Mouse (Mus musculus) B cell, adult 2 months (primary cell): ENCODE results near the gene Gm5678.

Experiments used
- DNase-seq, 2 experiments: peaks; one replicate each; pipeline ENCODE4 v3.0.0; 2022

Gm5678 gene

DNA sequence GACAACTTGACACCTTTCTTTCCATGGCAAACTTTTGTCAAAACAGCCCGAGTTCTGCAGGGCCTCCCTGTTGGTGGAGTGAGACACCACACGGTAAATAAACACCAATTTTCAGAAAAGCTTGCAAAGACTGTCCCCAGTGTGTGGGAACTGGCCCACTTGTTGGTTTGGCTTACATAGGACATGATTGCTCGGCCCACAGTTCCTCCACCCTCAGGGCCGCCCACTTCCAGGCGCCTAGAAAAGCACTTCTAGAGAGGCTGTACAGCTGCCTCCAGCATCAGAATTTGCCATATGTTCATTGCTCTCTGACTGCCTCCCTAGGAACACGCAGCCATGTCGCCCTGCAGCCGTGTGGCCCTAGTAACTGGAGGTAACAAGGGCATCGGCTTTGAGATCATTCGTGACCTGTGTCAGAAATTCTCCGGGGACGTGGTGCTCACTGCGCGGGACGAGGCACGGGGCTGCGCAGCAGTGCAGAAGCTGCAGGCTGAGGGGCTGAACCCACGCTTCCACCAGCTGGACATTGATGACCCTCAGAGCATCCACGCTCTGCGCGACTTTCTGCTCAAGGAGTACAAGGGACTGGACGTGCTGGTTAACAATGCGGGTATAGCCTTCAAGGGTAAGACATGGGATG is at the start of gene Gm5678:
Gene Gm5678, plus strand, starts transcription at position 337 of the 640 bp plus-strand sequence.
- DNase-seq, result no peak

DNA sequence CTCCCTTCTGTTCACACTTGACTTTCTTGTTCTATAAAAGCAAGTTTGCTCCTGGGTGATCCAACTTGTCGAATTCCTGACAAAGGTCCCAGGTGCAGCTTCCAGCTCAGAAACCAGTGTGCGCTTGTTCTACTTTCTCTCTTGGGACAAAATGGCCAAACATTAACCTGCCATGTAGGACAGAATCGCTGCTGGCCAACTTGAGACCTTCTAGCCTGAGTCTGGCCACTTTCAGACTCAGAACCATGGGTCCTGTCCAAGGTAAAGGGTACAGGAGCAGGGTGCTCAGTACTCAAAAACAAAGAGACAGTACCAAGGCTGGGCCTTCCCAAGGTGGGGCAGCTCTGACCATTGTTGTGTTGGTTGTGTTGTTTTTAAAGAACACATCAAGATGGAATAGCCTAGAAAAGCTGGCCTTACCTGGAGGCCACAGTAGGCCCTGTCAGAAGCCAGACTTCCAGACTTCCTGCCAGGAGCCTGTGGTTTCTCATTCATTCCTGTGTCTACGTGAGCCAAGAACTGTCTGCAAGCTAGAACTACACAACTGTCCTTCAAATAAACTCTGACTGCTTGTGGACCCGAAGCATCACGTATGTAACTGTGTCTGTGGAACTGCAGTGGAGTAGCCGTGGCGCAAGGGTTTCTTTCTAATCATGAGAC is 49.4 kb upstream of the Gm5678 start:
- DNase-seq, result no peak

- DNase-seq, result no peak
Measured at GRCm38 (mm10) chr16:93581125-93581524, 46.8 kb upstream of the Gm5678 start.

DNA sequence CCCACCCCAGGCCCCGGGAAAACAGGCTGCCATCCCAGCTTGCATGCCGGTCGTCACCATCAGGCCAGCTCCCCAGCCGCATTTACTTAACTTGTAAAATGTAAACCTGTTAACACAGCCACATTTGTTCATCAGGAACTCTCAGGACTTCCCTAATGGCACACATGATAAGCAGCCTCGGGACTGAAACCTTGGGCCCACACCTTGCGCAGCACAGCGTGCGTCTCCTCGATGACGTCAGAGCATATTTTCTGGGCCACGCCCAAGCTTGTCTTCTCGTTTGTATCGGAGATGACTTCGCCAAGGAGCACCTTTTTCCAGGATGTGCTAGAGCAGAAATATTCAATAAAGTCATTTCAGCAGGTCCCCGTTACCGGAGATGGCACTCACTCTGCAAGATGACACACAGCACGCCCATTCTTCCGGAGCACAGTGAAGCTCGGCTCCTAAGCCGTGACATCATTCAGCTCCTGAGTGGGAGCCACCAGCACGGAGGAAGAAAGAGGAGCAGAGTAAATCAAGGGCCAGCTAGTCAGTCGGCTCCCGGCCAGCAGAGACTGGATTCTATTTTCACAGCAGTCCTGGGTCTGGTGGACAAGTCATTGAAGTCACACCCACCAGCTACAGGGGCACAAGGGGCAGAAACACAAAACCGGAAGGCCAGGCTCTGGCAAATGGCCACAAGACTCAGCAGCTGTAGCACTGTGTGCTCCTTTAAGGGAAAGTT is 42.8 kb upstream of the Gm5678 start:
- DNase-seq, result no peak

DNA sequence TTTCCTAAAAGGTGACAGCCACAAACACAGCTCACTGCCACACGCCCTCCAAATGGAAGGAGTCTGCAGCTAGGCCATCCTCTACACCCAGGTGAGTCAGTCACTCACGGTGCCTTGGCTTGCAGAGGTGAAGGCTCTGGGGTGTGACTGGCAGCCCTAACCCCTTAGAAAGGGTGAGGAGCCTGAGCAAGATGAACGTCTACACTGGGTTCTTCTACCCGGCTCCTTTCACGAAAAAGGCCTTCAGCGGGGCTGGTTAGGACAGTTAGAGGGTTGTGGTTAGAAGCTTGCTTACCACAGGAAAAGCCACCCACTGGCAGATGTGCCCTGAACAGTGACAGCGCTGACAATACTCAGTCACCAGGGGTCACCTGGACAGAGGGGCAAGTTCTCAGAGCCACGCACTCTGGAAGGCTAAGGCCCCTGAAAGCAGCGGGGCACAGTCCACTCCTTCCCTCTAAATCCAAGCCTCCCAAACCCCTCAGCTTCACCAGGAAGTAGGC is 42.1 kb upstream of the Gm5678 start:
- no peak for DNase-seq

- peak; percentile 30 to 31 for DNase-seq
Measured at GRCm38 (mm10) chr16:93586382-93586781, 41.5 kb upstream of the Gm5678 start.

GRCm38 (mm10) chr16:93588281-93588680 is 39.6 kb upstream of the Gm5678 start:
- no peak for DNase-seq

DNA sequence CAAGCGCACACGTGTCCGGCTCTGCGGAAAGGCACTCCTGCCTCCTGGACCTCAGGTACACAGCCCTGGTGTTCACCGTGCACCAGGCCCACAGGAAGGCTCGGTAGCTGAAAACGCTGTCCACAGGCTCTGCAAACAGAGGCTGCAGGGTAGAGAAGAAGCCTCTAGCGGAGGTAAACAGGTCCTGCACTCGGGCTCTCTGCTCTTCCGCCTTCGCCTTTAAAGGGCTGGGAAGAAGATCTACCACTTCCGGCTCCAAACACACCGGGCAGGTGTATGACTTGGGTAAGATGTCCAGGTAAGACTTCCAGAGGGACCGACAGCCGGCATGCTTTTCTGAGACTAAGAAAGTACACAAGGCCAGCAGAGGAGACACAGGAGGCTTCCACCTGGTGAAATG is 37.0 kb upstream of the Gm5678 start:
- DNase-seq, result no peak

GRCm38 (mm10) chr16:93591450-93592430 is 36.2 kb upstream of the Gm5678 start:
- DNase-seq, result no peak

DNA sequence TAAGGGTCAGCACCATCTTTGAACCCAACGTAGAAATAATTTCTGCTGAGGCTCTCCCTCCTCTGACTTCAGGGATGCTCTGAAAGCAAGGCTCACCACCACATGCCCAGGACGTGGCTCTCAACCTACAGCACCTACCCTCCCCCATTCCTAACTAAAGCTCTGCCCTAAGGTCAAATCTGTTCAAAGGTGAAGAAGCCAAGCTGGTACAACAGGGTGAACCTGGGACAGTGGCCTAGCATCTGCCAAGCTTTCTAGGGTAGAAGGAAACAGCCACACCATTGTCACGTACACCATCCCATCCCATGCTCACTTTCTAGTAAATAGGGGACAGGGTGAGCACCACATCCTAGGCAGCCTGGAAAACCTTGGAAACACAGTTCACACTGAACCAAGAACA is 35.2 kb upstream of the Gm5678 start:
- DNase-seq, result no peak

- DNase-seq, result no peak
Measured at GRCm38 (mm10) chr16:93593406-93593805, 34.5 kb upstream of the Gm5678 start.

GRCm38 (mm10) chr16:93594448-93594847 is 33.4 kb upstream of the Gm5678 start:
- no peak for DNase-seq

- no peak for DNase-seq
Measured at GRCm38 (mm10) chr16:93595766-93596165, 32.1 kb upstream of the Gm5678 start.

DNA sequence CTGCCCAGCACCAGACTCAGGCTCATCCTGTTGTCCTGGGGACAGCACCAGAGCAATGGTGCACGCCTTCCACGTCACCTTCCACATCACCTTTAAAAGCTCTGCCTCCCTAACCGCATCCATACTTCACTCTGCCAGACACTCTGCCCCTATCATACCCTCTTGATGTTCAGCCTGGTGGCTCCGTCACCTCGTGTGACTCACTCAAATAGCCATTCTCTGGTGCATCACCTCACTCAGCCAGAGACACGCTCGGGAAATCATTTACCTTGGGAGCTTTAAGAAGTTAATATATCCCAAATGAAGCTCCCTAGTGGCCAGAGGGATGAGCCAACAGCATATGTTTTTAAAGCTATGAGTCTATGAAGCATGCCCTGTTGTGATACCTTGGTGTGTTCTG is 31.1 kb upstream of the Gm5678 start:
- DNase-seq, result no peak

- no peak for DNase-seq
Measured at GRCm38 (mm10) chr16:93597551-93597950, 30.3 kb upstream of the Gm5678 start.

GRCm38 (mm10) chr16:93599461-93599860 is 28.4 kb upstream of the Gm5678 start:
- DNase-seq, result no peak

GRCm38 (mm10) chr16:93603439-93604212 is 24.3 kb upstream of the Gm5678 start, which contains the start of gene Setd4:
Setd4 (minus strand) TSS chr16:93604063.
- DNase-seq, result peak; percentile 80 to 85

- DNase-seq, result no peak
Measured at GRCm38 (mm10) chr16:93604481-93604969, 23.4 kb upstream of the Gm5678 start.

- no peak for DNase-seq
Measured at GRCm38 (mm10) chr16:93605553-93605952, 22.3 kb upstream of the Gm5678 start, which contains the start of gene Cbr1. Cbr1 (plus strand) TSS chr16:93605853.

DNA sequence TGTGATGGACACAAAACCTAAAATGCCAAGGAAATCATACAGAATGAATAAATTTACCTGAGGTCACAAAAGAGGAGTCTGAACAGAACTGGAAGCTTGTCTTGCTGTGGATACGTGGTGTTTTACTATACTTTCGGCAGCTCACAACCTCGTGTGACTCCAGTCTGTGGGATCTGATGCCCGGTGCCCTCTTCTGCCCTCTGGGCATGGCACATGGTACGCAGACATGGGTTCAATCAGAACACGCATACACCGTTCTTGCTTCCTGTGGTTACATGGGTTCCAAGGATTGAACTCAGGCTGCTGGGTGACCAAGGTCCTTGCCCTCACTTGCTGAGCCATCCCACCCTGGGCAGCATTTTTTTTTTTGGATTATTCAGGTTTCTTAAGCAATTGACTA is 21.8 kb upstream of the Gm5678 start:
- DNase-seq, result no peak

- DNase-seq, result peak; percentile 93 to 95
Measured at GRCm38 (mm10) chr16:93607669-93608101, 20.2 kb upstream of the Gm5678 start.
